Mouse (Mus musculus): ENCODE data around the gene Sh2d3c. TPM values are rescaled to one million over a fixed set of nuclear protein-coding genes. Genes with fewer than 3 reads are reported as not detected.
A peak's percentile ranks its signal among the peaks of the same experiment; 100 is the strongest.

Gene Sh2d3c
- polyA plus RNA-seq (2017; shearing (Covaris generic)): 10 to 100 TPM; 62.2 to 84.6 TPM

DNA sequence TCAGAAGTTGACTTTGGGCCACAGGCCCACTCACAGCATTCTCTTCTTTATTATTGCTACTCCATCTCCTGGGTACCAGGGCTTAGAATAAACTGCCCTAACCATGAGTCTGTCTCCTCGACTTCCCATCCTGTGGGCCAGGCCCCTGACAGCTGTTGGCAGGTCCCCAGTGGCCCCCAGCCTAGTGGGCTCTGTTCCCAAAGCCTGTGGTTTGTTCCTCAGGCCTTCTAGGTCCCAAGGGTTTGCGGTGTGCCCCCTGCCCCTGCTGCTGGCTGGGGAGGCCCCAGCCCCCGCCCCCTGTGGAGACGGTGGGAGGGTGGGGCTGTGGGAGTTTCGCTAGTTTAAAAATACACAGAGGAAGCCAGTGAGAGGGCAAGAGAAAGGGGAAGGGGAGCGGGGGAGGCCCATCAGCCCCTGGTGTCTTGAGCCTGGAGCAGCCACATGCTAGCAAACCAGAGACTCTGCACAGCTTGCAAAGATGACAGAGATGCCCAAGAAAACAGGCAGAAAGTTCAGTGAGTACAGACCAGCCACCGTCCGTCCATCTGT, at the start of gene Sh2d3c:
Gene Sh2d3c (plus strand): TSS at position 375 of the 549 bp plus-strand sequence.
- ATAC-seq: no peak

GRCm38 (mm10) chr2:32671147-32671546, 49.7 kb upstream of the Sh2d3c start:
- ATAC-seq: no peak

DNA sequence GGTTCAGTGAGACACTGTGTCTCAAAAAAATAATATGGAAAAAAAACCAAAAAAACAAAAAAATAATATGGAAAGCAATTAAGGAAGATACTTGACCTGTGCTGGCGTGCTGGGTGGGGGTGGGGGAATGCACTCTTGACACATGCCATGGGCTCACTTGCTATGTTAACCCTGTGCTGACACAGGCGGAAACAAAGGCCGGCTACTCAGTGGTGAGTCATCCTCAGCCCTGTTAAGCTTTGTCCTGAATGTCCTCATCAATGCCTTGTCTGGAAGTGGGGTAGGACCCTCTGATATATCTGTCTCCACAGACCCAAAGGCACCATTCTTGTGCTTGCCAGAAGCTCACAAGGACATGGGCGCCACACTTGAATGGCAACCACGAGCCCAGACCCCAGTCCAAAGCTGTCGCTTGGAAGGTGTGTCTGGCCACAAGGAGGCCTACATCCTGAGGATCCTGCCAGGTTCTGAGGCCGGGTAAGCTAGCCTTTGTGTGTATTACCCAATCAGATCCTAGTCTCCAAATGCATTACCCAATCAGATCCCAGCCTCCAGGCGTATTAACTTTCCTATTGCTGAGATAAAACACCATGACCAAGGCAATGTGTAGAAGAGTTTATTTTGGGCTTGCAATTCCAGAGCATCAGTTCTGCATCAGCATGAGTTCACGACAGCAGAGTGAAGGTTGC, 48.8 kb upstream of the Sh2d3c start:
- no peak for ATAC-seq

DNA sequence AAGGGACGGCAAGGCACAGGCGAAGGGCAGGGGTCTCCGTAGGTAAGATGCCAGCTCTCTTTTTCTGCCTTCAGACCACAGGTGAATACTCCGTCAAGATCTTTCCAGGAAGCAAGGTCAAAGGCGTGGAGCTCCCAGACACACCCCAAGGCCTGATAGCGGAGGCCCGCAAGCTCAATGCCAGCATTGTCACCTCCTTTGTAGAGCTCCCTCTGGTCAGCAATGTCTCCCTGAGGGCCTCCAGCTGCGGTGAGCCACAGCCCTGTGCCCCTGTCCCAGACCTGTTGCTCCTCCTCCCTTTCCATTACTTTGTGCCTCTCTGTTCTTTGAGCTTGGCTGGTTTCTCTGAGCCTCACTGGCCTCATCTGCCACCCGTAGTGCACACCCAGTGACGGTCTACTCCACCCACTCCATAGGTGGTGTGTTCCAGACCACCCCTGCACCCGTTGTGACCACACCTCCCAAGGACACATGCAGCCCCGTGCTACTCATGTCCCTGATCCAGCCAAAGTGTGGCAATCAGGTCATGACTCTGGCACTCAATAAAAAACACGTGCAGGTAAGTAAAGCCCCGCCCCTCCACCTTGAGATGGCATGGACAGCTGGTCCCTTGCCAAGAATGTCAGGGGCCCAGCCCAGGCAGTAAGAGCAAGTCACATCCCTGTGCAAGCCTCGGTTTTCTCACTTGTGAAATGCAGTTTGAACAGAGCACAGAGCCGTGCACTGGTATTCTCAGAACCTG, 47.5 kb upstream of the Sh2d3c start:
- no peak for ATAC-seq

GRCm38 (mm10) chr2:32676821-32677220, 44.0 kb upstream of the Sh2d3c start:
- ATAC-seq: no peak

- ATAC-seq: no peak
Measured at GRCm38 (mm10) chr2:32677683-32678082, 43.2 kb upstream of the Sh2d3c start.

GRCm38 (mm10) chr2:32680051-32680451, 40.8 kb upstream of the Sh2d3c start:
- no peak for ATAC-seq

DNA sequence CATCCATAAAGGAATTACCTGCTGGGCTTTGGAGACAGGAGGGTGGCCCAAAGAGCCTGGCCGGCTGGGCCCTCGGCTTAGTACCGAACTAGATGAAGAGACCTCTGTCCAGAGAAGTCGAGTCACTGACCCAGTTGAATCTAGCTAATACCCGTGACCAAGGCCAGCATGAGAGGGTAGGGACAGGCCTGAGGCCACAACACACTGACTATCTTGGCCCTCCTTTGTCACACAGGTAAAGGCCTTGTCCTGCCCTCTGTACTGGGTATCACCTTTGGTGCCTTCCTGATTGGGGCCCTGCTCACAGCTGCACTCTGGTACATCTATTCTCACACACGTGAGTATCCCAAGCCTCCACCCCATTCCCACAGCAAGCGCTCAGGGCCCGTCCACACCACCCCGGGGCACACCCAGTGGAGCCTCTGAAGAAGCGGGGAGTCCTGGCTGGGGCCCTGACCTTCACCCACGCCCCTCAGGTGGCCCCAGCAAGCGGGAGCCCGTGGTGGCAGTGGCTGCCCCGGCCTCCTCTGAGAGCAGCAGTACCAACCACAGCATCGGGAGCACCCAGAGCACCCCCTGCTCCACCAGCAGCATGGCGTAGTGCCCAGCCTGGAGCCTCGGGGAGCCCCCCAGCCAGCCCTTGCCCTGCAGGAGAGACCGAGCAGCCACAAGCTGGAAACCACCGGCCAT, 39.7 kb upstream of the Sh2d3c start:
- no peak for ATAC-seq

- ATAC-seq: no peak
Measured at GRCm38 (mm10) chr2:32681754-32682153, 39.1 kb upstream of the Sh2d3c start.

- ATAC-seq: no peak
Measured at GRCm38 (mm10) chr2:32682721-32683417, 38.0 kb upstream of the Sh2d3c start.

GRCm38 (mm10) chr2:32683701-32684100, 37.2 kb upstream of the Sh2d3c start:
- ATAC-seq: no peak

GRCm38 (mm10) chr2:32684681-32685428, 36.0 kb upstream of the Sh2d3c start:
- ATAC-seq: no peak

GRCm38 (mm10) chr2:32685807-32686206, 35.0 kb upstream of the Sh2d3c start:
- ATAC-seq: no peak

- no peak for ATAC-seq
Measured at GRCm38 (mm10) chr2:32686640-32687039, 34.2 kb upstream of the Sh2d3c start.

- no peak for ATAC-seq
Measured at GRCm38 (mm10) chr2:32687562-32687961, 33.3 kb upstream of the Sh2d3c start.

- ATAC-seq: peak; percentile 57
Measured at GRCm38 (mm10) chr2:32689420-32689819, 31.4 kb upstream of the Sh2d3c start.

DNA sequence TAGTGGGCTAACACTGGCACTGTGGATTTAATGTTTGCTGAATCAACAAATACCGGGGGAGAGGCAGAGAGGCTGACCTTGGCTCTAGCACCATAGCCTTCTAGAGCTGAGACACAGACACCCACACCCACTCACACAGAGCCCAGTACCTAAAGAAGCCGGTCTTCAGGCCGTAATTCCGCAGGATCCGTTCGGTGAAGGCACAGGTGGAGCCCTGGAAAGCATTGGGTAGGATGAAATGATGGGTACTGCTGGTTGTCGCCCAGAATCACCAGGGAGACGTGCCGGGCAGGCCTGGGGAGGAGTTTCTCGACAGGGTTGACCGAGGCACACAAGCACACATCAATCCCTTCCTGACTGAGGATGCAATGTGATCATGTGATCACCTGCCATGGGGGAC, 29.8 kb upstream of the Sh2d3c start:
- no peak for ATAC-seq

GRCm38 (mm10) chr2:32692496-32692895, 28.4 kb upstream of the Sh2d3c start:
- ATAC-seq: no peak

DNA sequence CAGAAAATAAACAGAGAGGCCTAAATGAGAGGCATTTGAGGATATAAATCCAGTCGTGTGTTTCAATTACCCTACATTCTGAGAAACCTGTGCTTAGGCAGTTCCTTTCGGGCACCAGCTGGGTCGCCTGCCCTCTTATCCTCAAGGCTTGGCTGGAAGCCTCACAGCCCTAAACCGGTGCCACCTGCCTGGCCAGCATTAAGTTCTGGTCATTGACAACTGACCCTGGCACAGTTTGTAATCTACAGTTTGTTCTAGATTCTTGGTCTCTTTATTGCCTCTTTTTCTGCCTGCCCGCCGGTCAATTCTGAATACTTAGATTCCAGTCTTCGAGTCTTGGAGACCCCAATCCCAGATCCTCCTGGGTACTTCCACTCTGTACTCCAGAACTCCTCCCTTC, 27.6 kb upstream of the Sh2d3c start:
- ATAC-seq: no peak

DNA sequence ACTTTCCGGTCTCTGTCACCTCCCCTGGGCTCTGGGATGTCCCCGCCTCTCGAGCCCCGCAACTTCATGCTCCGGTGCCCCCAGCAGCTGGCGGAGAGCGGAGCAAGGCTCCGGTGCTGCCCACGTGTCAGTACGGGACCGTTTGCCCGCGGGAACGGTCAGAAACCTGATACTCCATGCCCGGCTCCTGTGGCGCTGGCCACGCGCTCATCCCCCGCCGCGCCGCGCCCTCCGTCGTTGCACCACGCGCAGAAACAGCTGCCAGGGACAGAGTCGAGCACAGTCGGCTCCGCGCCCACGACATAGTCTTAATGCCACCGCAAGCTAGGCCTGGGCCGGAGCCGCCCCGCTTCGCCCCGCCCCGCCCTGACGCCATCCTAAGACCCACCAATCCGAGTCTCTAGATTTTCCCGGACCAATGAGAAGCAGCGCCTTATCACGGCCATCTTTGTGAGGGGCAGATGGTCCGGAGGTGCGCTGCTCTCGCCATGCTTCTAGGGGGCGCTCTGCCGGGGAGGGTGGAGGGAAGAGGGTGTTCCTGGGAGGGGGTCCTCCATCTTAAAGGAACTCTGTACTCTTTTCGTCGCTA, 26.9 kb upstream of the Sh2d3c start:
- ATAC-seq: peak; percentile 97

GRCm38 (mm10) chr2:32694691-32695090, 26.2 kb upstream of the Sh2d3c start:
- no peak for ATAC-seq

- ATAC-seq: no peak
Measured at GRCm38 (mm10) chr2:32699680-32700079, 21.2 kb upstream of the Sh2d3c start.

Measured in activated CD4-positive, CD25-positive, alpha-beta regulatory T cell, adult 4 months (primary cell).